In genomic region chr6:51088641-51089372, GRCm38 (mm10) we compare ENCODE assay signal across 28 mouse cellular contexts.
A peak's percentile ranks its signal among the peaks of the same experiment; 100 is the strongest.
DNase-seq lines count a peak whose midpoint lies in the region; ATAC-seq lines count a peak whose summit lies in the region.
"Had no signal": no experiment of that assay in that cellular context is flagged by ENCODE, and none has a peak within 500 bp of the region (broad histone marks: within the 10 kb centered on the region; RNA-seq: fewer than 3 reads in every experiment).

No protein-coding gene starts in this region.

- no peaks in the 10 kb centered on the region for H3K36me3 ChIP-seq in kidney, embryonic 14.5 days (ENCODE audit: control insufficient read depth, insufficient read depth, low read length)
- no peaks in the 10 kb centered on the region for H3K36me3 ChIP-seq in midbrain, embryonic 10.5 days
- H3K36me3 ChIP-seq in midbrain, embryonic 13.5 days: no peaks in the 10 kb centered on the region
- no peaks in the 10 kb centered on the region for H3K36me3 ChIP-seq in embryonic facial prominence, embryonic 10.5 days (replicated peaks)
- no peaks in the 10 kb centered on the region for H3K36me3 ChIP-seq in embryonic facial prominence, embryonic 13.5 days
- H3K36me3 ChIP-seq: embryonic facial prominence, embryonic 15.5 days; forebrain, embryonic 12.5 days; G1E; heart, embryonic 15.5 days; hindbrain, embryonic 12.5 days; limb, embryonic 12.5 days; neural tube, embryonic 12.5 days; stomach, embryonic 15.5 days had no signal

- no peak overlapping the region for H3K9ac ChIP-seq in kidney, embryonic 14.5 days (ENCODE audit: low read depth, low read length)
- H3K9ac ChIP-seq in midbrain, embryonic 13.5 days (replicated peaks): no peak overlapping the region
- H3K9ac ChIP-seq in embryonic facial prominence, embryonic 13.5 days: no peak overlapping the region
- H3K9ac ChIP-seq: embryonic facial prominence, embryonic 15.5 days; forebrain, embryonic 12.5 days; forebrain, postnatal 0 days; heart, embryonic 15.5 days; hindbrain, embryonic 12.5 days; limb, embryonic 12.5 days; neural tube, embryonic 12.5 days; stomach, embryonic 15.5 days had no signal

- H3K27me3 ChIP-seq in kidney, embryonic 14.5 days (ENCODE audit: control insufficient read depth, insufficient read depth, low read length): no peaks in the 10 kb centered on the region
- H3K27me3 ChIP-seq in midbrain, embryonic 10.5 days (ENCODE audit: low read depth, poor library complexity, severe bottlenecking): peaks cover 5% of the 10 kb centered on the region; the same call in 1 of the 2 replicates
- no peaks in the 10 kb centered on the region for H3K27me3 ChIP-seq in midbrain, embryonic 13.5 days
- no peaks in the 10 kb centered on the region for H3K27me3 ChIP-seq in embryonic facial prominence, embryonic 10.5 days (replicated peaks; ENCODE audit: low read depth, poor library complexity, severe bottlenecking)
- H3K27me3 ChIP-seq in embryonic facial prominence, embryonic 13.5 days: no peaks in the 10 kb centered on the region
- H3K27me3 ChIP-seq: embryonic facial prominence, embryonic 15.5 days; forebrain, embryonic 12.5 days; heart, embryonic 15.5 days; hindbrain, embryonic 12.5 days; neural tube, embryonic 12.5 days; stomach, embryonic 15.5 days had no signal

- no peaks in the 10 kb centered on the region for H3K9me3 ChIP-seq in kidney, embryonic 14.5 days (ENCODE audit: control insufficient read depth, low read length)
- no peaks in the 10 kb centered on the region for H3K9me3 ChIP-seq in midbrain, embryonic 10.5 days (replicated peaks)
- no peaks in the 10 kb centered on the region for H3K9me3 ChIP-seq in midbrain, embryonic 13.5 days
- no peaks in the 10 kb centered on the region for H3K9me3 ChIP-seq in embryonic facial prominence, embryonic 10.5 days
- no peaks in the 10 kb centered on the region for H3K9me3 ChIP-seq in embryonic facial prominence, embryonic 13.5 days
- H3K9me3 ChIP-seq: embryonic facial prominence, embryonic 15.5 days; forebrain, embryonic 12.5 days; G1E; heart, embryonic 15.5 days; hindbrain, embryonic 12.5 days; limb, embryonic 12.5 days; neural tube, embryonic 12.5 days; stomach, embryonic 15.5 days had no signal

- H3K4me2 ChIP-seq in kidney, embryonic 14.5 days (replicated peaks; ENCODE audit: low read depth, low read length): no peak overlapping the region
- H3K4me2 ChIP-seq in midbrain, embryonic 13.5 days (replicated peaks): no peak overlapping the region
- H3K4me2 ChIP-seq in embryonic facial prominence, embryonic 13.5 days: no peak overlapping the region
- H3K4me2 ChIP-seq: embryonic facial prominence, embryonic 15.5 days; forebrain, embryonic 12.5 days; heart, embryonic 15.5 days; hindbrain, embryonic 12.5 days; limb, embryonic 12.5 days; liver, embryonic 11.5 days; neural tube, embryonic 12.5 days; stomach, embryonic 15.5 days had no signal

- H3K4me1 ChIP-seq in kidney, embryonic 14.5 days (ENCODE audit: control insufficient read depth, insufficient read depth, low read length): no peaks in the 10 kb centered on the region
- H3K4me1 ChIP-seq in midbrain, embryonic 10.5 days: peaks cover 13% of the 10 kb centered on the region; the same call in 1 of the 2 replicates
- H3K4me1 ChIP-seq in midbrain, embryonic 13.5 days (replicated peaks): peaks cover 5% of the 10 kb centered on the region
- H3K4me1 ChIP-seq in embryonic facial prominence, embryonic 10.5 days: peaks cover 31% of the 10 kb centered on the region
- peaks cover 22% of the 10 kb centered on the region for H3K4me1 ChIP-seq in embryonic facial prominence, embryonic 13.5 days
- H3K4me1 ChIP-seq: forebrain, embryonic 12.5 days; heart, embryonic 15.5 days; neural tube, embryonic 12.5 days; stomach, embryonic 15.5 days had no signal

- 26% methylated on average over 6 of the region's 6 CpGs for WGBS in kidney, embryonic 14.5 days
- WGBS in midbrain, embryonic 10.5 days: 64% methylated on average over 6 of the region's 6 CpGs
- WGBS in midbrain, embryonic 13.5 days: 68% methylated on average over 6 of the region's 6 CpGs
- 53% methylated on average over 6 of the region's 6 CpGs for WGBS in embryonic facial prominence, embryonic 10.5 days
- WGBS in embryonic facial prominence, embryonic 13.5 days: 36% methylated on average over 6 of the region's 6 CpGs

- ATAC-seq in kidney, embryonic 14.5 days (ENCODE audit: low FRiP score, low TSS enrichment): peak; percentile 62; the same call in 1 of the 2 replicates
- ATAC-seq in midbrain, embryonic 13.5 days: no peak
- ATAC-seq in embryonic facial prominence, embryonic 13.5 days (ENCODE audit: insufficient number of reproducible peaks, insufficient read depth, low FRiP score, low TSS enrichment, low read depth): no peak
- ATAC-seq: forebrain, postnatal 0 days; intestine, embryonic 16.5 days; midbrain, embryonic 16.5 days had no signal

- no peak overlapping the region for H3K27ac ChIP-seq in kidney, embryonic 14.5 days (ENCODE audit: low read depth, low read length)
- 0 out of 2 replicates have a peak overlapping the region, but pooled peaks have one; percentile 3 for H3K27ac ChIP-seq in midbrain, embryonic 10.5 days (replicated peaks)
- H3K27ac ChIP-seq in midbrain, embryonic 13.5 days: no peak overlapping the region
- peak overlapping the region; percentile 61 for H3K27ac ChIP-seq in embryonic facial prominence, embryonic 10.5 days (replicated peaks)
- H3K27ac ChIP-seq in embryonic facial prominence, embryonic 13.5 days: peak overlapping the region; percentile 52; the same call in 1 of the 2 replicates
- H3K27ac ChIP-seq: embryonic facial prominence, embryonic 15.5 days; forebrain, embryonic 12.5 days; heart, embryonic 15.5 days; hindbrain, embryonic 12.5 days; limb, embryonic 12.5 days; macrophage; neural tube, embryonic 12.5 days; stomach, embryonic 15.5 days had no signal

- no peak overlapping the region for H3K4me3 ChIP-seq in kidney, embryonic 14.5 days (ENCODE audit: low read length)
- no peak overlapping the region for H3K4me3 ChIP-seq in midbrain, embryonic 10.5 days
- no peak overlapping the region for H3K4me3 ChIP-seq in midbrain, embryonic 13.5 days (replicated peaks)
- H3K4me3 ChIP-seq in embryonic facial prominence, embryonic 10.5 days: no peak overlapping the region
- no peak overlapping the region for H3K4me3 ChIP-seq in embryonic facial prominence, embryonic 13.5 days
- H3K4me3 ChIP-seq: embryonic facial prominence, embryonic 15.5 days; forebrain, embryonic 12.5 days; heart, embryonic 15.5 days; hindbrain, embryonic 12.5 days; limb, embryonic 12.5 days; neural tube, embryonic 12.5 days; stomach, embryonic 15.5 days had no signal

- no peak for DNase-seq in kidney, postnatal 10 days
- no peak for DNase-seq in midbrain, embryonic 10.5 days (ENCODE audit: low spot score)
- no peak for DNase-seq in embryonic facial prominence, embryonic 10.5 days (ENCODE audit: low spot score)
- DNase-seq in lung, postnatal 25 days (ENCODE audit: low spot score): no peak
- DNase-seq in lung, postnatal 36 days: no peak
- DNase-seq: adrenal gland, adult 8-10 months; cerebellum, adult 9-10 months; forebrain, postnatal 0 days; gastrocnemius, postnatal 10 days; kidney, adult 9 months; layer of hippocampus, postnatal 36 days; retina, postnatal 1 day; right cerebral cortex, postnatal 14 days had no signal

Comparison
In these comparisons a context has a peak if more than half of its experiments do, and no peak if none do; other contexts are left out.
1. H3K27ac ChIP-seq: peak in midbrain, embryonic 10.5 days (single experiment), embryonic facial prominence, embryonic 10.5 days (single experiment) and embryonic facial prominence, embryonic 13.5 days (single experiment); none in kidney, embryonic 14.5 days (single experiment) and midbrain, embryonic 13.5 days (single experiment).